Mouse (Mus musculus) gonadal fat pad, adult 2 months (tissue): ENCODE data around the gene Emid1. TPM values are rescaled to one million over a fixed set of nuclear protein-coding genes. Genes with fewer than 3 reads are reported as not detected.

Experiments
- DNase-seq: peaks from one replicate; pipeline ENCODE4 v3.0.0-alpha.2; 2012; ENCODE audit warnings: low read depth
- polyA plus RNA-seq: library from polyadenylated mRNA; depleted of rRNA; stranded (reverse); fragments of >200 nt; gene quantifications from 2 replicates; pipeline ENCODE4 v1.2.3, GENCODE M21; 2012; rRNA removed

The Emid1 gene
- polyA plus RNA-seq = 120 and 182 TPM in 2 replicates

DNA sequence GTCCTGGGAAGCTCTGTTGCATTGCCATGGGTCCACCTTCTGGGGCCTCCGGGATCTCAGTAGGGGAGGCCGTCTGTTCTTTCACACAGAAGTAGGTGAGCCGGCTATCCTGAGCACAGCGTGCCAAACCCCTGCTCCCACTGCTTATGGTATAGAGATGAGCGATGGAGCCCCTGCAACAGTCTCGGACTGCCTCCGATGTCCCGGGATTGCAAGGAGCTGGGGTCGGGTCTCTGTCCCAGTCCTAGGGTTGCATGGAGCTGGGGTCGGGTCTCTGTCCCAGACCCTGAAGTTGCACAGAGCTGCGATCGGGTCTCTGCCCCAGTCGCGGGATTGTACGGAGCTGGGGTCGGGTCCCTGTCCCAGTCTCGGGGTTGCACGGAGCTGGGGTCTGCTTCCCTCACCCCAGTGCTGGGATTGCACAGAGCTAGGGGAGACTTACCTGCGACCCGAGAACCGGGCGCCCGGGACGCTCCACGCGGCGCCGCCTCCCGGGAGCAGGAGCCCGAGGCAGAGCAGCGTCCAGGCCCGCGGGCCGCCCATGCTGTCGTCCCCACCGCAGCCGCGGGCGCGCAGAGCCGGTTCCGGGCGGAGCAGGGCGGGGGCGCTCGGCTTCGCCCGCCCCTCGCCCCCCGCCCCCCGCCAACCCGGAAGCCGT, at the start of gene Emid1:
TSS of gene Emid1 (minus strand) at position 578 of the 658 bp plus-strand sequence.
- DNase-seq = no peak

DNA sequence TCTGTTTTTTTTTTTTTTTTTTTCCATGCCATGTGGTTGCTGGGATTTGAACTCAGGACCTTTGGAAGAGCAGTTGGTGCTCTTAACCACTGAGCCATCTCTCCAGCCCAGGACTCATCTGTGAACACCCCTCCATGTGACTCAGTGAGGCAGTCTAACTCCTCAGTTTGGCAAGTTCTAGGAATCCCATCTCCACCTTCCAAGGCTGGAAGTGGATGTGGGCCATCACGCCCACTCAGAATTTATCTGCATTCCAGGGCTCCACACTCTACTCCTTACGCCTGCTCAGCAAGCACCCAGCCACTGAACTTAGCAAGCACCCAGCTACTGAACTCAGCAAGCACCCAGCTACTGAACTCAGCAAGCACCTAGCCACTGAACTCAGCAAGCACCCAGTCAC, 47.8 kb upstream of the Emid1 start:
- no peak for DNase-seq

DNA sequence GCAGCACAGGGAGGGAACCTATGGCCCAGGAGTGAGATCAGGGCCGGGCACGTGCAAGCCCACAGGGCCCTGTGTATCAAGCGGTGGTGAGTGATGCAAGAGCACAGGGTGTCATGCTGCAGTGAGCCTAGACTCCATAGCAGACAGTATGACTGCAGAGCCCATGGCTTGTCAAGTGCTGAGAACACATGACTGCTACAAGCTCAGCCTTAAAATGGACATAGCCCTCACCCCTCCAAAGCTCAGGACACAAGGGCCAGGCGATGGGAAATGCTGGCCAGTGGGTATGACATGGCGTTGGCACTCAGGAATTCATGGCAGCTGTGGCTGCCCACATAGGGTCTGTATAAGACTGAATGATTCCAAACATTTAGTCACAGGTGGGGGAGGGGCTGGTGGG, 45.0 kb upstream of the Emid1 start:
- DNase-seq = no peak

DNA sequence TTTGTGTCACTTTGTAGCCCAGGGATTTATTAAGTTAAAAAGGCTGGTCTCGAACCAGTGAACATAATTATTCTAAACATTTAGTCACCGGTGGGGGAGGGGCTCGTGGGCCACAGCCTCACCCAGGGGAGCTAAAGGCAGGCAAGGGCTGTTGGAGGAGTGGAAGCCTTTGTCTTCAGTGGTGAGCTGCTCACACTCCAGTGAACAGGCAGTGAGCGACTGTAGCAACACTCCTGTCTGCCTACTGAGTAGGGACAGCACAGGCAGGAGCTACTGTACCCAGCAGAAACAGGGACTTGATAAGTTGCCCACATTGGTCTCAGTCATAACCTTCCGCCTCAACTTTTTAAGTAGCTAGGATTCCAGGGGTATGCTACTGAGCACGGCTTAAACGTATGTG, 44.5 kb upstream of the Emid1 start:
- DNase-seq = no peak

DNA sequence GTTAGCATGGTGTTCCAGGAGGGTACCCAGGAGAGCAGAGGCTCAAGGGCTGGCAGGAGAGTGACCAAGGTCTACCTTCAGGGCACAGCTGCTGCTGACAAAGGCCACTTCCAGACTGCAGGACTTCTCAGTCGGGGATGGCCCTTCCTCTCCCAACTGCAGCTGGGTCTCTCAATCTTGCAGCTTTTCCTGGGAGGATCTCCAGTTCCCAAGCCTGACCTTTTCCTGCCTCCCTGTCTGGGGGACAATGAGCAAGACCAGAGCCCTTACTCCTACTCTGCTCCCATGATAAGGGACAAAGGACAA, 41.5 kb upstream of the Emid1 start:
- no peak for DNase-seq

DNA sequence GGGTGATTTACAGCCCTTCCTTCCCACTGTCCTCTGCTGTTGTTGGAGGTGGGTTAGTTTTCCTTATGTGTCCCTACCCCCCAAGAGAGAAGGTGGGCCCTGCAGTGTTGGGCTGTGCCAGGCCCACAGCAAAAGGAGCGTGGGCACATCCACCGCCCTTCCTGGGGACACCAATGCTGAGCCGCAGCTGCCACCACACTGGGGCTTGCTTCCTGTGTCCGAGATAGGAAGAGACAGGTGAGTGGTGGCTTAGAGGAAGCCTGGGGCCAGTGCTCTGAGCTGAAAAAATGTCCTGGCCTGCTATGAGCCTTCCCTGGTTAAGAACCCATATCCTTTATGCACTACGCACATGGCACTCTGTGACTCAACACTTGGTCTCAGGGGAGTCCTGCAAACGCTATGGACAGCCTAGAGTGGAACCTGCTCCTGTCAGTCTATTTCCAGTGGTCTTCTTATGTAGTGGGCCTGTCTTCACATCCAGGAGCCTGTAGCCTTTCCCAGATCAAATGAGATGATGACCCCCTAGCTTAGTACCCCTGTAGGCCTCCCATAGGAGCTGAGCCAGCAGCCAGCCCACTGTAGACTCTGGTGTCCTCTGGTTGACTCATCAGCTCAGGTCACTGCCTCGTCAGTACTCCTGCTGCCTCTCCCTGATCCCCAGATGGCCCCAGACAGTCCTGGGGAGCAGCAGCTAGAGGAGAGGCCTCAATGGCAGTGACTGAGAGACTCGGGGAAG, 41.0 kb upstream of the Emid1 start:
- DNase-seq = no peak

DNA sequence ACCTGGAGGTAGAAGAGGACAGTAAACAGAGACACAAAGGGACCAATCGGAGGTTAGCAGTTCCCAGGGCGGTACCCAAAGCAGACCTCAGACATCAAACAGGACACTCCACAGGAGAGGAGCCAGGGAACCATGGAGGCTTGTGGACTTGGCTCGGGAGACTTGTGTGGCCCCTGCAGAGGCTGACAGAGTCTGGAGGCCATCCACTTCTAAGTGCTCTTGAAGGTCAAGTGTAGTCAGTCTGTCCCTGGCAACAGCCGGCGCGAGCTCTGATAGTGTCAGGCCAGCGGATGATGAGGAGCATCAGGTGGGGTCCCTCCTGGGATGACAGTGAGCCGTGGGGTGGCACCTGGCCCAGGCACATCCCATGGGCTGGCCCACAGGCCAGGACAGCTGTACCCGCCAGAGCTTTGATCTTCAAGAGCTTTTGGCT, 40.0 kb upstream of the Emid1 start:
- DNase-seq = no peak

DNA sequence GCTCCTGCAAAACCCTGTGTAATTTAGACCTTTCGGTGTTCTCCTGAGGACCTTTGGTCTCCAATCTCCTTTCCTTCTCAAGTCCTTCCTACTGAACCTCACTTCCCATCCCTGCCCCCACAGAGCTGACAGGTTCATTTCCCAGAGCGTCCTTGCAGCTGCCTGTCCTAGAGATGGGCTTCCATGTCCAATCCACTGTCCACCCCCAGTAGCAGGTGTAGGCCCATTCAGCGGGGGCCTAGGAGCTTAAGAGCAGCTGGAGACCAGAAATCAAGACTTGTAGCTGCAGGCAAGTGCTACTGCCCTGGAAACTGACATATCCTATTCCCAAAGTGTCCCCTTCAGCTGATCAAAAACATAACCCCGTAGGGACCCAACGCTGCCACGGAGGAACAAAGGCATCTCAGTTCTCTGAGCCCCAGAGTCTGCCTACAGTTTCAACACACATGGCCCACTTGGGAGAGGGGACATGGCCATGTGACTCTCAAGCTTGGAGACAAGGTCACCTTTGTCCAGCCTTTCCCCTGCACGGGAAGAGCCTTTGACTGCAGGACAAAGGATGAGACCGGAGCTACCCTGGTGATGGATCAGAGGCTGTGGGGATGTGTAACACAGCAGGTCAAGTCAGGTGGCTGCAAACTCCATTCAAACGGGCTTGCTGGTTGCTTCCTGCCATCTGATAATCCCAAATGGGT, 37.3 kb upstream of the Emid1 start:
- no peak for DNase-seq

DNA sequence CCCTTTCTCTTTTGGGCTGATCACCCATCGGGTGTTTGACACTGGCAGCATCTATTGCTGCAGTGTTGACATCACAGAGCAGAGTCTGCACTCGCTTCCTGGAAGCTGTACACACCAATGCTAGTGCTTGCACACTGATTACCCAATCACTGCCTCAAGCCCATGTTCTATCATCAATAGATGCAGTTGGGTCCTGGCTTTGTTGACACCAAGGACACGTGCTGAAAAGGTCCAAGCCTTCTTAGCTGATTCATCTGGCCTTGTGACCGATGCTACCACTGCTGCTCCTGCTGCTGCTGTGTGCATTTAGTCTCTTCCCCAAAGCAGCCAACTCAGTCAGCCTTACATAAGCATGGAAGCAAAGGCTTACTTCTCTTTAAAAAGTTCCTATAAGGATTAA, 36.1 kb upstream of the Emid1 start:
- no peak for DNase-seq

DNA sequence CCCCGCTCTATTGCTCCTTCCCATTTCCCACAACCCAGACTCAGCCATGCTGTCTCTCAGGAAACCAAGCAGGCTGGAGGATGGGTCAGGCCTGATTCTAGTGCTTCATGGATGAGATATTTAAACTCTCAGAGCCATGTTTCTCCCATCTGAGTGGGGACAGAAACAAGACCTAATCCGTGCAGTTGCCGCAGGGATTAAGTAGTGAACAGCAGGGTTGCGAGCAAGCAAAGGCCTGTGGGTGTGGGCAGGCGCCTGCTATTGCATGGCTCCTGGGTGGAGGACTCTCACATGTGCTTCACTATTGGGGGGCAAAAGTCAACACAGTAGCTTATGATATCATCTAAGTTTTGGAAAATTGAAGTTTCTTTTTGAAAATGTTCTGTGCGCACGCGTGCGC, 32.8 kb upstream of the Emid1 start:
- DNase-seq = no peak

DNA sequence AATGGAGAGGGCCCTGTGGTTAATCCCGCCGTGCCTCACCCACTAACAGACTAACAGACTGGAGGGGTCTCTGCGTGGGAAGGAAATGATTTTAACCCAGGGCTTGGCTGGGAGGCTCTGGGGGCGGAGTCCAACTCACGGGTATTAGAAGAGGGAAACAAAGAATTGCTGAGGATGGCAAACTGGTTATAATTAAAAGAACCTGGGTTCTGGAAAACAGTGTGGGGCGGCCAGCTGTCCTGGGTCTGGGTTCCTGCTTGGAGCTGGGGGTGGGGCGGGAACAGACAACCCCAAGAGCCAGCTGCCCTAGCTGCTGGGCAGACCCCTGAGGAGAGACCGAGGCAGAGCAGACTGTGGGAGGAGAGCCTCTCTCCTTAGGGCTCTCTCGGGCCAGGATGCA, 32.2 kb upstream of the Emid1 start:
- no peak for DNase-seq

DNA sequence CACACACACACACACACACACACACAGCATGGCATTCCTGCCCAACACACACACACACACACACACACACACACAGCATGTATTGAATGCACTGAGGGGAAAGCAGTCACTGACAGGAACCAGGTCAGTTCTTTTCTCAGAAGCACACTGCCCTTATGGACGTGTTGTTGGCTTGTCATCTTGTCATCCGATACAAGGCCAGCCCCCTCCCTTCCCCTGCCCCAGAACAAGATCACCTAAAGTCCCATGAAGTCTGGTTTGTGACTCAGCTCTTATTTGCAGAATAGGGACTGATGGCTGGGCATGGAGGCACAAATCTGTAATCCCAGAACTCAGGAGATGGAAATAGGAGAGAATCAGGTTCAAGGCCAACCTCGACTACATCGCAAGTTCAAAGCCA, 30.8 kb upstream of the Emid1 start:
- DNase-seq = no peak

DNA sequence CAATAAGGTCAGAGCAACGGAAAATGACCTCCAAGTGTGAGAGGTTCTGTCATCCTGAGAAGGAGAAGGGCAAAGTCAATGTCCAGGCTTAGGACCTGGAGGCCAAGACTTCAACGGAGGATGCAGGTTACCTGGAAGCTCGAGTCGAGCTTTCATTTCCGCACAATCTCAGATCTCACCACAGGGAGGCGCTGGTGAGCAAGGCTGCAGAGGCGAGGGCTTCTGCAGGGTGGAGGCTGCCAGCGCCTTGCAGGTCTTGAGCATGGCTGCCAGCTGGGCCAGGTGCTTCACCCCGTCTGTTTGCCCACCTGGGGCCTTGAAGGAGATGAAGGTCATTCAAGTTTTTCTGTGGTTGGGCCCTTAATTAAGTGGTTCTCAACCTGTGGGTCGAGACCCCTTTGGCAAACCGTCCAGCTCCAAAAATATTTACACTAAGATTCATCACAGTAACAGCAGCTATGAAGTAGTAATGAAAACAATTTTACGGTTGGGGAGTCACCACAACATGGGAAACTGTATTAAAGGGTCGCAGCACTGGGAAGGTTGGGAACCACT, 29.9 kb upstream of the Emid1 start:
- peak; percentile 24 for DNase-seq

DNA sequence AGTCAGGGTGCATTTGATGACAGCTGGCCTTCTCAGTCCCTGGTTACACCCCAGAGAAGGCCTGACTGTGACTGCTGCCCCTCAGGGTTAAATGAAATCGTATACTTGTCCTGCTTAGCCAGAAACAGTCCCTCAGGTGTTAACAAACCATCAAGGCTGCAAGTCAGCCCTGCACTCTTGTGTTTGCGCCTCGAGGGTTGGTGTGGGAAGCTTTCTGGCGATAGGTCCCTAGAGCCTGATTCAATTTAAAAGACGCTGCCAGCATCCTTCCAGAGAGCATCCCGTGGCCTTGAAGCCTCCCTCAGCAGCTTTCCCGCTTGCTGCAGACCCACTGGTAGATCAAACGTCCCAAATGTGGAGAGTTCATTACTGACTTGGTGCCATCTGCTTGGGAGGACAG, 27.3 kb upstream of the Emid1 start:
- DNase-seq = no peak

DNA sequence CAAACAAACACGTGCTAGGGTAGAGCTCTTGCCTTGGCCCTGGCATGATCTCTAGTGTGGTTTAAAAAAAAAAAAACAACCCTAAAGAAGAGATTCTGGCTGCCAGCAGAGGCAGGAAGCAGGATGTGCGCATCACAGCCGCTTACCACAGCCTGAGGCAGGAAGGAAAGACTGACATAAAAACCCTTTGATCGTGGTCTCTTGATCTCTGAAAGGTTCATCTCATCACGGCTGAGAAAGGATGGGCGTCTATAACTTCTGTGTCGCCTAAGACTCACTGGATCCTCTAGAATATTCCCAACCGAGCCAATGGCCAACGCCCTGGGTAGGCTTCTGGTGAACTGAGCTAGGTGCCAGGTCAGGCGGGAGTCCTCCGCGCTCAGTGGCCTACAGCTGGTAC, 25.1 kb upstream of the Emid1 start:
- DNase-seq = no peak

DNA sequence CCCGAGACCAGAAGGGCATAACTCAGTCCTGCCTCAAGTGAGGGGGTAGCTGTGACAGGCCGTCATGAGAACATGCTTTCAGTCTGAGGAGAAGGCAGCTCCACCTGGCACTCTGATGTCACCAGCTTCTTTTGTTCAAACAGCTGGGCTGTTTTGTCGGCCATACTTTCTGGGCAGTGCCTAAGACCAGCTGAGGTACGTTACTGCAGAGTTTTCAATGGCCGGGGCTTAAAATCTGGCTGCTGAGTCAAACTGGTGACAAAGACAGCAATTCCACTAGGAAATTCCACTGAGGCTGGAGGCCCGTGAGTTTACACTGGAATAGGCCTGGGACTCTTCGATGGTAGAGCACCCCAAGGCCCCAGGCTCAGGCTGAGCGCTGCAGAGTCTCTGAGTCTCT, 24.6 kb upstream of the Emid1 start:
- no peak for DNase-seq

DNA sequence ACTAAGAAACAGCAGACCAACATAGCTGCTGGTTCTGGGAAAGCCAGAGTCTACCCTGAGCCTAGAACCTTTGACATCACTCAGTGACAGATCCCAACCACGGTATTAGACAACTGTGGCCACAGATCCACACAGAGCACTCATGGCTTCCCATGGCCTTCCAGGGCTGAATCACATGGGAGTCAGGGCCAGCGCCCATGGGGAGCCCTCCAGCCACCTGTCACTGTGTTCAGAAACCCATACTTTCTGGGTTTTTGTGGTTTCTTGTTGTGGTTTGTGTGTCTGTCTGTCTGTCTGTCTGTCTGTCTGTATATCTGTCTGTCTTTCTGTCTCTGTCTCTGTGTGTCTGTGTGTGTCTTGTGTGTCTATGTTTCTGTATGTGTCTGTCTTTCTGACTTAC, 23.8 kb upstream of the Emid1 start:
- no peak for DNase-seq

DNA sequence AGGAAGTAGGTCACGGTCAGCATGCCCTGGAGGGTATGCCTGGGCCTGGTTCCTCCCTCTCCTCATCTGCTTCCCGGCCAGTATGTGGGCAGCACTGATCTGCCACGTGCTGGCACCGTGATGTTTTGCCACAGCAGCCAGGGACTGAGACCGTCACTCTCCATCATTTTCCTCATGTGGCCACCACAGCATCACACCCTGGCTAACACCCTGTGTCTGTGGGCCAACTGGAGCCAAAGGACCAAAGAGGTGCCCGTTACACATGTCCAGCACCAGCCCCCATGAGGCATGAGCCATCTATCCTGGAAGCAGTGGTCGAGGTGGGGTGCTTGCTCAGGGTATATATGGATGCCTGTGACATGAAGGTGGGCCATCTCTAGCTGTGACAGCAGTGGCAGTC, 23.1 kb upstream of the Emid1 start:
- no peak for DNase-seq

DNA sequence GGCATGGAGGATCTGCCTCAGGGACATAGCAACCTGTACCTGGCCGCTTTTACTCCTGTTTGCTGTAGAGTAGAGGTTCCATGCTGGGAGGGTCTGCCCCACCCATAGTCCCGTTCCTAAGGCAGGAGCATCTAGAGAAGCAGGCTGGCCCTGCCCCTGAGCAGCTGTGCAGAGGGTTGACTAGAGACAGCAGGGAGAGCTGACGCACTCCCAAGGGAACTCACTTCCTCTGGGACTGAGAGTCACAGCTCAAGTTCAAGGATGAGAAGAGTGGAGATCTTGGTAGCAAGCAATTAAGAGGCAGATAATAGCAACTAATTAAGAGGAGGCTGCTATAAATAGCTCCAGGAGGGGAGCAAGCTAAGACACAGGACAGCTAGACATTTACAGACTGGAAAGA, 20.8 kb upstream of the Emid1 start:
- DNase-seq = no peak

DNA sequence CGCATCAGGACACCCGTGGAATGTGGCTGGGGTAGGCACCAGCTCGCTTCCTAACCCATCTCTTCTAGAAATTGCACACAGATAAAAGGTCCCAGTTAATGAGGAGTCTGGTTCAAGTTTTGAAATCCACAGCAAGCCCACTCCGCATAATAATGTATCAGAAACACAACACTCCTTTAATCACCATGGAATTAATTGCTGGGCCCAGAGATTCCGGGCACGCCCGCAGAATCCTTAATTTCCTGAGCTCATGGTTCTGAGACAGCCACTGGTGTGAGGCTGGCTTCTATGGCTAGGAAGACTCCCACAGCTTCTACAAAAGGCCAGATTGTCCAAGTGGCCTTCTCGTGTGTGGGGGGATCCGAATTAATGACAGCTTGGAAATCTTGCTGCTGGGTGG, 15.3 kb upstream of the Emid1 start:
- DNase-seq = no peak

DNA sequence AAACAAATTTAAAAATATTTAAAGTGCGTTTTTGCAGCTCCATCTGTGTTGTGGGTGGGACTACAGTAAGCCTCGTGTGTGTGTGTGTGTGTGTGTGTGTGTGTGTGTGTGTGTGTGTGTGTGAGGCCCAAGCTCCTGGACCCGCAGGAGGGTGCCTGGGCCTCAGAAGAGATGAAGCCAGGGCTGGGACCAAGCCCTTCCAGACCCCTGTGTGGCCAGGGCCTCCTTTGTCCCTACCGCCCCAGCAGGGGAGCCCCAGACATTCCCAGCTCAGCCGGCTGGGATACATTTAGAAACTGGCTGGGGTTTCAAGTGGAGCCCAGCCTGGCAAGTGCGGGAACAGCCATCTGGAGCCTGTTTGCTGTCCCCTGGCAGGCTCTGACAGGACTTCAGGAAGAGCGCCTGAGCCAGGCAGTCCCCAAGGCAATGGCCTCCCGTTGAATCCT, 13.4 kb upstream of the Emid1 start:
- no peak for DNase-seq

DNA sequence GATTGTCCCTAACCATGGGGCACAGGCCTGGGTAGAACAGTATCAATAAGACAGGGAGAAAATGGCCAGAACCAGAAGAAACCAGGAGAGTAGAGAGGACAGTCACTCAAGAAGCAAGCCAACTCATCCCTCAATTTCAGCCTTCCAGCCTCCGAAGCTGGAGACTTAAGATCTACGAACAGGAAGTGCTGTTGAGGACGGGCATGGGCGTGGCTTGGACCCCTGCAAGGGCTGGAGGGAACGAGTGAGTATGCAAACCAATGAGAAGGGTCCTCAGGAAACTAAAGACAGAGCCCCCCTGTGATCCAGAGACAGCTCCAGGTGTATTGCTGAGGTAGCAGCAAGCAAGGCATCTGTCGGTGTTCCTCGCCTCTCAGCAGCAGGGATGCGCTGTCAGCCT, 12.3 kb upstream of the Emid1 start:
- DNase-seq = no peak

DNA sequence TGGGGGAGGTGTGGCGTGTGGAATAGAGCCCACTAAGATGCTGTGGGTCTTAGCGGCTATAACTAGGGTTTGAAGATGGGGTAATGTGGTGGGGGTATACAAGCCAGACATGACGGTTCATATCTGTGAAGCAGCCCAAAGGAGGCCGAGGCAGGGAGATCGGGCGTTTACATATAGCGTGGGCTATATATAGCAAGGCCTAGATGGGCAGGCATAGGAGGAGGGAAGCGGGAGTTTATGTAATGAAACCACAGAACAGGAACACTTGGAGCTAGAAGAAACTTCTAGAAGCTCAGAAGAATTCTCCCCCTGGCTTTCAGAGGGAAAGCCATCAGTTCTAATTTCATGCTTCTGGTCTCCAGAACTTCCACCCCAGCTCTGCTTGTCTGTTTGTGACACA, 11.4 kb upstream of the Emid1 start:
- no peak for DNase-seq
